ENCODE assay signal across 14 mouse cellular contexts in genomic region chr12:96030180-96030579, GRCm38 (mm10).
"Had no signal": no experiment of that assay in that cellular context is flagged by ENCODE, and none has a peak within 500 bp of the region (broad histone marks: within the 10 kb centered on the region; RNA-seq: fewer than 3 reads in every experiment).

No protein-coding gene starts in this region.

- ATAC-seq: lung, postnatal 0 days; midbrain, embryonic 13.5 days; midbrain, embryonic 15.5 days had no signal

- DNase-seq: lung, adult 18-20 months; lung, postnatal 14 days; lung, postnatal 36 days; right cerebral cortex, postnatal 14 days; thymus, adult 2 months; thymus, postnatal 25 days; thymus, postnatal 4 days had no signal

- H3K4me1 ChIP-seq: lung, embryonic 15.5 days; midbrain, embryonic 13.5 days; midbrain, embryonic 15.5 days; neural tube, embryonic 12.5 days; stomach, embryonic 15.5 days had no signal

- H3K4me3 ChIP-seq: lung, embryonic 15.5 days; megakaryocyte, embryonic 14.5 days; midbrain, embryonic 13.5 days; midbrain, embryonic 15.5 days; neural tube, embryonic 12.5 days; stomach, embryonic 15.5 days had no signal
